In genomic region chr13:60225276-60225675, GRCm38 (mm10) we compare ENCODE assay signal across 17 mouse cellular contexts. TPM values are rescaled to one million over a fixed set of nuclear protein-coding genes. Genes with fewer than 3 reads are reported as not detected.
A peak's percentile ranks its signal among the peaks of the same experiment; 100 is the strongest.
DNase-seq lines count a peak whose midpoint lies in the region; ATAC-seq lines count a peak whose summit lies in the region.
"Had no signal": no experiment of that assay in that cellular context is flagged by ENCODE, and none has a peak within 500 bp of the region (broad histone marks: within the 10 kb centered on the region; RNA-seq: fewer than 3 reads in every experiment).

No protein-coding gene starts in this region.

- WGBS in heart, embryonic 15.5 days: 66% methylated on average over 5 of the region's 5 CpGs
- WGBS in lung, embryonic 15.5 days: 50% methylated on average over 5 of the region's 5 CpGs
- 88% methylated on average over 5 of the region's 5 CpGs for WGBS in embryonic facial prominence, embryonic 15.5 days
- 81% methylated on average over 5 of the region's 5 CpGs for WGBS in limb, embryonic 15.5 days

- H3K27ac ChIP-seq in heart, embryonic 15.5 days: peak overlapping the region; percentile 73
- 0 out of 2 replicates have a peak overlapping the region, but pooled peaks have one; percentile 17 for H3K27ac ChIP-seq in lung, embryonic 15.5 days
- peak overlapping the region; percentile 94 for H3K27ac ChIP-seq in embryonic facial prominence, embryonic 15.5 days (replicated peaks)
- H3K27ac ChIP-seq in limb, embryonic 15.5 days: peak overlapping the region; percentile 89
- H3K27ac ChIP-seq: left cerebral cortex, adult 2 months; midbrain, embryonic 13.5 days had no signal

- no peak for DNase-seq in heart, adult 18-20 months
- no peak for DNase-seq in lung, adult 18-20 months
- no peak for DNase-seq in embryo, embryonic 9.5 days (ENCODE audit: extremely low spot score)
- no peak for DNase-seq in layer of hippocampus, adult 9-11 months
- DNase-seq: cerebellum, adult 11 months; cerebellum, postnatal 14 days; embryo, embryonic 11 days; gastrocnemius, postnatal 36 days; thymus, postnatal 14 days had no signal

- no peak for ATAC-seq in heart, embryonic 15.5 days (replicated peaks; ENCODE audit: insufficient number of reproducible peaks, insufficient read depth, low FRiP score, low read depth)
- 0 out of 2 replicates have a peak, but pooled peaks have one; percentile 39 for ATAC-seq in lung, embryonic 15.5 days (ENCODE audit: borderline replicate concordance, extremely low read depth, low FRiP score, low TSS enrichment)
- no peak for ATAC-seq in embryonic facial prominence, embryonic 15.5 days (ENCODE audit: insufficient number of reproducible peaks, low FRiP score, low TSS enrichment, low read depth)
- no peak for ATAC-seq in limb, embryonic 15.5 days (ENCODE audit: insufficient number of reproducible peaks, low FRiP score, low TSS enrichment, low read depth)
- ATAC-seq: inflammation-experienced regulatory T-cells, adult 6 months; midbrain, embryonic 13.5 days had no signal

- H3K9me3 ChIP-seq in heart, embryonic 15.5 days (replicated peaks): no peaks in the 10 kb centered on the region
- no peaks in the 10 kb centered on the region for H3K9me3 ChIP-seq in lung, embryonic 15.5 days
- H3K9me3 ChIP-seq in embryonic facial prominence, embryonic 15.5 days (replicated peaks): no peaks in the 10 kb centered on the region
- H3K9me3 ChIP-seq in limb, embryonic 15.5 days: no peaks in the 10 kb centered on the region
- H3K9me3 ChIP-seq: midbrain, embryonic 13.5 days had no signal

- peaks cover 13% of the 10 kb centered on the region for H3K4me1 ChIP-seq in heart, embryonic 15.5 days (replicated peaks)
- H3K4me1 ChIP-seq in lung, embryonic 15.5 days: peaks cover 30% of the 10 kb centered on the region
- peaks cover 44% of the 10 kb centered on the region for H3K4me1 ChIP-seq in embryonic facial prominence, embryonic 15.5 days
- peaks cover 35% of the 10 kb centered on the region for H3K4me1 ChIP-seq in limb, embryonic 15.5 days
- H3K4me1 ChIP-seq: midbrain, embryonic 13.5 days had no signal

- no peak overlapping the region for H3K4me3 ChIP-seq in heart, embryonic 15.5 days
- H3K4me3 ChIP-seq in lung, embryonic 15.5 days: no peak overlapping the region
- no peak overlapping the region for H3K4me3 ChIP-seq in embryonic facial prominence, embryonic 15.5 days (replicated peaks)
- H3K4me3 ChIP-seq in limb, embryonic 15.5 days: no peak overlapping the region
- H3K4me3 ChIP-seq: left cerebral cortex, adult 2 months; midbrain, embryonic 13.5 days; myocyte had no signal

- no peak overlapping the region for H3K9ac ChIP-seq in heart, embryonic 15.5 days
- H3K9ac ChIP-seq in lung, embryonic 15.5 days: no peak overlapping the region
- H3K9ac ChIP-seq in embryonic facial prominence, embryonic 15.5 days: no peak overlapping the region
- no peak overlapping the region for H3K9ac ChIP-seq in limb, embryonic 15.5 days
- H3K9ac ChIP-seq: midbrain, embryonic 13.5 days had no signal

- no peaks in the 10 kb centered on the region for H3K27me3 ChIP-seq in heart, embryonic 15.5 days
- H3K27me3 ChIP-seq in lung, embryonic 15.5 days: no peaks in the 10 kb centered on the region
- no peaks in the 10 kb centered on the region for H3K27me3 ChIP-seq in embryonic facial prominence, embryonic 15.5 days
- H3K27me3 ChIP-seq in limb, embryonic 15.5 days: no peaks in the 10 kb centered on the region
- H3K27me3 ChIP-seq: midbrain, embryonic 13.5 days had no signal

- H3K36me3 ChIP-seq in heart, embryonic 15.5 days: no peaks in the 10 kb centered on the region
- no peaks in the 10 kb centered on the region for H3K36me3 ChIP-seq in lung, embryonic 15.5 days
- H3K36me3 ChIP-seq in embryonic facial prominence, embryonic 15.5 days: no peaks in the 10 kb centered on the region
- no peaks in the 10 kb centered on the region for H3K36me3 ChIP-seq in limb, embryonic 15.5 days
- H3K36me3 ChIP-seq: midbrain, embryonic 13.5 days had no signal

- H3K4me2 ChIP-seq in heart, embryonic 15.5 days: no peak overlapping the region
- H3K4me2 ChIP-seq in lung, embryonic 15.5 days: no peak overlapping the region
- no peak overlapping the region for H3K4me2 ChIP-seq in embryonic facial prominence, embryonic 15.5 days (replicated peaks)
- H3K4me2 ChIP-seq in limb, embryonic 15.5 days: no peak overlapping the region
- H3K4me2 ChIP-seq: midbrain, embryonic 13.5 days had no signal

RNA-seq across cellular contexts. Expression of gene Gas1, which starts 48.1 kb away (rescaled TPM):
- polyA plus RNA-seq in heart, embryonic 15.5 days (2015; fragmentation: Nextera tagmentation; extraction: Ambion mirVana): 37.2 and 47.7 TPM in 2 replicates
- total RNA-seq in heart, adult 18-20 months (2021): 10 to 100 TPM; 23.9 to 26.0 TPM
- 24.4 and 25.2 TPM in 2 replicates for polyA plus RNA-seq in lung, embryonic 15.5 days (2015; fragmentation: Nextera tagmentation; extraction: Ambion mirVana)
- 236 and 242 TPM in 2 replicates for polyA plus RNA-seq in embryonic facial prominence, embryonic 15.5 days (2015; fragmentation: Nextera tagmentation; extraction: Ambion mirVana)
- polyA plus RNA-seq in limb, embryonic 15.5 days (2015; fragmentation: Nextera tagmentation; extraction: Ambion mirVana): 233 and 299 TPM in 2 replicates
- polyA plus RNA-seq: inflammation-experienced regulatory T-cells, adult 6 months had no signal

Comparison
In these comparisons a context has a peak if more than half of its experiments do, and no peak if none do; other contexts are left out.
1. H3K27ac ChIP-seq: peak in every context shown above with its lines; median percentile 94 in embryonic facial prominence, embryonic 15.5 days; 89 in limb, embryonic 15.5 days; 73 in heart, embryonic 15.5 days; 17 in lung, embryonic 15.5 days.